Comparison of ENCODE assay signal across 27 mouse cellular contexts in genomic region chr10:21918750-21919145, GRCm38 (mm10). TPM values are rescaled to one million over a fixed set of nuclear protein-coding genes. Genes with fewer than 3 reads are reported as not detected.
DNase-seq lines count a peak whose midpoint lies in the region; ATAC-seq and TF ChIP-seq lines count a peak whose summit lies in the region.
"Had no signal": no experiment of that assay in that cellular context is flagged by ENCODE, and none has a peak within 500 bp of the region (broad histone marks: within the 10 kb centered on the region; RNA-seq: fewer than 3 reads in every experiment).

No protein-coding gene starts in this region.

- peak; percentile 88 for TF ChIP-seq EP300 in heart, adult 2 months (IDR thresholded peaks at IDR 0.05; ENCODE audit: insufficient read depth, low read depth, low read length)
- TF ChIP-seq EP300 in ES-Bruce4 (IDR thresholded peaks at IDR 0.05; ENCODE audit: insufficient read depth, low read depth, low read length), result no peak

- no peak overlapping the region for H3K4me2 ChIP-seq in heart, embryonic 12.5 days
- H3K4me2 ChIP-seq: embryonic facial prominence, embryonic 12.5 days; embryonic facial prominence, embryonic 15.5 days; hindbrain, embryonic 13.5 days had no signal

- no peak for TF ChIP-seq CTCF in heart, adult 2 months (IDR thresholded peaks at IDR 0.05)
- no peak for TF ChIP-seq CTCF in E14TG2a.4 (conservative IDR thresholded peaks at IDR 0.05; ENCODE audit: low read length)
- no peak for TF ChIP-seq CTCF in ES-Bruce4 (IDR thresholded peaks at IDR 0.05; ENCODE audit: low read depth, low read length)

- H3K79me2 ChIP-seq in heart, adult 2 months (replicated peaks; ENCODE audit: control insufficient read depth, insufficient read depth, low read length), result no peaks in the 10 kb centered on the region

- 52% methylated on average over 7 of the region's 7 CpGs for WGBS in heart, adult 2 months
- WGBS in heart, embryonic 12.5 days, result 68% methylated on average over 7 of the region's 7 CpGs
- 68% methylated on average over 7 of the region's 7 CpGs for WGBS in heart, embryonic 10.5 days

- intact Hi-C loops in heart, adult 2 months (cut with DNase I), result loop anchor here (2.0 to 5.0 kb wide), 3 partner anchors 32 to 216 kb away; no protein-coding TSS in a partner anchor

- H3K27me3 ChIP-seq in heart, adult 2 months (ENCODE audit: control insufficient read depth, insufficient read depth, low read length), result no peaks in the 10 kb centered on the region
- no peaks in the 10 kb centered on the region for H3K27me3 ChIP-seq in heart, embryonic 12.5 days (replicated peaks)
- H3K27me3 ChIP-seq in E14TG2a.4 (ENCODE audit: insufficient read depth, low read length), result no peaks in the 10 kb centered on the region
- H3K27me3 ChIP-seq in ES-Bruce4 (ENCODE audit: control insufficient read depth, insufficient read depth, low read length, poor library complexity, severe bottlenecking), result no peaks in the 10 kb centered on the region
- H3K27me3 ChIP-seq in heart, embryonic 10.5 days (ENCODE audit: insufficient read depth, poor library complexity, severe bottlenecking), result no peaks in the 10 kb centered on the region
- H3K27me3 ChIP-seq: embryonic facial prominence, embryonic 15.5 days; hindbrain, embryonic 13.5 days; Patski had no signal

- no peaks in the 10 kb centered on the region for H3K9me3 ChIP-seq in heart, embryonic 12.5 days (replicated peaks)
- H3K9me3 ChIP-seq in E14TG2a.4 (ENCODE audit: low read length) (no peaks in the 10 kb centered on the region), ES-Bruce4 (replicated peaks; ENCODE audit: control insufficient read depth, insufficient read depth, low read length, poor library complexity, severe bottlenecking) (no peaks in the 10 kb centered on the region)
- H3K9me3 ChIP-seq in heart, embryonic 10.5 days, result no peaks in the 10 kb centered on the region
- H3K9me3 ChIP-seq: embryonic facial prominence, embryonic 12.5 days; embryonic facial prominence, embryonic 15.5 days; G1E; hindbrain, embryonic 13.5 days had no signal

- peak; percentile 63 for TF ChIP-seq POLR2A in heart, adult 2 months (IDR thresholded peaks at IDR 0.05; ENCODE audit: insufficient read depth, low read depth, low read length)
- TF ChIP-seq POLR2A in ES-Bruce4 (IDR thresholded peaks at IDR 0.05; ENCODE audit: insufficient read depth, low read length), result no peak

- H3K4me1 ChIP-seq in heart, adult 2 months (ENCODE audit: control insufficient read depth, insufficient read depth, low read length), result peaks cover 9% of the 10 kb centered on the region
- H3K4me1 ChIP-seq in heart, embryonic 12.5 days (replicated peaks), result peaks cover 32% of the 10 kb centered on the region
- H3K4me1 ChIP-seq in E14TG2a.4 (replicated peaks; ENCODE audit: low read depth, low read length) (peaks cover 79% of the 10 kb centered on the region), ES-Bruce4 (ENCODE audit: control insufficient read depth, insufficient read depth, low read length) (peaks cover 17% of the 10 kb centered on the region)
- H3K4me1 ChIP-seq in heart, embryonic 10.5 days, result peaks cover 40% of the 10 kb centered on the region

- H3K27ac ChIP-seq in heart, adult 2 months, result peak overlapping the region; percentile 79
- no peak overlapping the region for H3K27ac ChIP-seq in heart, embryonic 12.5 days (ENCODE audit: poor library complexity, severe bottlenecking)
- peak overlapping the region; percentile 51 for H3K27ac ChIP-seq in ES-Bruce4 (ENCODE audit: insufficient read depth, low read length)
- peak overlapping the region; percentile 75 for H3K27ac ChIP-seq in heart, embryonic 10.5 days
- H3K27ac ChIP-seq: embryonic facial prominence, embryonic 12.5 days; embryonic facial prominence, embryonic 15.5 days; hindbrain, embryonic 13.5 days; hindbrain, postnatal 0 days had no signal

- peak overlapping the region; percentile 32; the same call in 1 of the 2 replicates for H3K4me3 ChIP-seq in heart, adult 2 months
- H3K4me3 ChIP-seq in heart, embryonic 12.5 days, result no peak overlapping the region
- H3K4me3 ChIP-seq in E14TG2a.4 (replicated peaks; ENCODE audit: low read length), result peak overlapping the region; percentile 35; the same call in 1 of the 2 replicates
- no peak overlapping the region for H3K4me3 ChIP-seq in ES-Bruce4 (ENCODE audit: low read depth, low read length)
- no peak overlapping the region for H3K4me3 ChIP-seq in heart, embryonic 10.5 days
- H3K4me3 ChIP-seq: embryonic facial prominence, embryonic 12.5 days; embryonic facial prominence, embryonic 15.5 days; hindbrain, embryonic 13.5 days had no signal

- DNase-seq in heart, adult 2 months, result peak; percentile 37 to 54
- no peak for DNase-seq in heart, embryonic 10.5 days (ENCODE audit: low spot score)
- no peak for DNase-seq in thymus, postnatal 14 days
- DNase-seq in lung, postnatal 14 days, result no peak
- no peak for DNase-seq in kidney, postnatal 25 days
- DNase-seq: adrenal gland, postnatal 10 days; adrenal gland, postnatal 36 days; cerebellum, adult 11 months; cerebellum, adult 2 months; cerebellum, adult 9-11 months; cerebellum, postnatal 25 days; forebrain, postnatal 0 days; gastrocnemius, postnatal 36 days; kidney, adult 18-20 months had no signal

- ATAC-seq in heart, embryonic 12.5 days (ENCODE audit: insufficient number of reproducible peaks, low FRiP score), result no peak
- ATAC-seq: CD4-positive, CD25-positive, alpha-beta regulatory T cell, adult 4 months; forebrain, embryonic 14.5 days; forebrain, postnatal 0 days; hindbrain, postnatal 0 days; inflammation-experienced regulatory T-cells, adult 6 months; intestine, embryonic 16.5 days; Patski had no signal

- no peak overlapping the region for H3K9ac ChIP-seq in heart, adult 2 months (ENCODE audit: low read depth, low read length)
- H3K9ac ChIP-seq in heart, embryonic 12.5 days, result no peak overlapping the region
- H3K9ac ChIP-seq in ES-Bruce4 (ENCODE audit: low read depth, poor library complexity, severe bottlenecking), result no peak overlapping the region
- H3K9ac ChIP-seq: embryonic facial prominence, embryonic 12.5 days; embryonic facial prominence, embryonic 15.5 days; forebrain, postnatal 0 days; hindbrain, embryonic 13.5 days had no signal

- peaks cover 2% of the 10 kb centered on the region; the same call in 1 of the 2 replicates for H3K36me3 ChIP-seq in heart, adult 2 months (ENCODE audit: control insufficient read depth, insufficient read depth, low read length)
- no peaks in the 10 kb centered on the region for H3K36me3 ChIP-seq in heart, embryonic 12.5 days
- H3K36me3 ChIP-seq in E14TG2a.4 (ENCODE audit: insufficient read depth, low read length) (no peaks in the 10 kb centered on the region), ES-Bruce4 (ENCODE audit: control insufficient read depth, insufficient read depth, low read length, poor library complexity, severe bottlenecking) (no peaks in the 10 kb centered on the region)
- H3K36me3 ChIP-seq in heart, embryonic 10.5 days, result no peaks in the 10 kb centered on the region
- H3K36me3 ChIP-seq: embryonic facial prominence, embryonic 12.5 days; embryonic facial prominence, embryonic 15.5 days; G1E; hindbrain, embryonic 13.5 days had no signal

RNA-seq across cellular contexts. Expression of gene Sgk1, which starts 36.8 kb away (rescaled TPM):
- total RNA-seq in heart, adult 2 months (2021), result 10 to 100 TPM; 64.7 to 89.1 TPM
- polyA plus RNA-seq in heart, adult 2 months (2012; rRNA removed), result 31.9 and 43.5 TPM in 2 replicates
- polyA plus RNA-seq in heart, embryonic 12.5 days (2016; fragmentation: Nextera tagmentation; extraction: Ambion mirVana), result 24.3 and 26.0 TPM in 2 replicates
- polyA plus RNA-seq in ES-Bruce4 (2011; ENCODE audit: insufficient read depth, insufficient read length, low read depth, missing spikeins), result 349 and 386 TPM in 2 replicates
- 20.5 and 22.8 TPM in 2 replicates for polyA plus RNA-seq in heart, embryonic 10.5 days (2016; fragmentation: Nextera tagmentation; extraction: Ambion mirVana)

Comparison
In these comparisons a context has a peak if more than half of its experiments do, and no peak if none do; other contexts are left out.
1. DNase-seq: peak in heart, adult 2 months (2 of 2); none in heart, embryonic 10.5 days (single experiment), thymus, postnatal 14 days (single experiment), lung, postnatal 14 days (single experiment) and kidney, postnatal 25 days (0 of 2).
2. H3K4me3 ChIP-seq: peak in heart, adult 2 months (single experiment) and E14TG2a.4 (single experiment); none in heart, embryonic 12.5 days (single experiment), ES-Bruce4 (single experiment) and heart, embryonic 10.5 days (single experiment).